Mouse (Mus musculus): ENCODE results near the gene Nkd1. TPM values are rescaled to one million over a fixed set of nuclear protein-coding genes. Genes with fewer than 3 reads are reported as not detected.

Nkd1 gene
- polyA plus RNA-seq, 1 experiment from 2014 or later = 12.7 TPM

- Histone ChIP-seq H3K36me3 (ENCODE audit: control insufficient read depth, insufficient read depth, low read length) (no peaks in the 10 kb centered on the region), H3K4me3 (ENCODE audit: low read depth, low read length) (no peak overlapping the region), H3K4me2 (no peak overlapping the region), H3K4me1 (replicated peaks; ENCODE audit: control insufficient read depth, insufficient read depth, low read length) (no peaks in the 10 kb centered on the region), H3K27me3 (replicated peaks; ENCODE audit: control insufficient read depth, insufficient read depth, low read length) (no peaks in the 10 kb centered on the region), H3K9ac (ENCODE audit: low read depth, low read length) (no peak overlapping the region), H3K9me3 (ENCODE audit: control insufficient read depth, low read length) (no peaks in the 10 kb centered on the region), H3K27ac (ENCODE audit: low read depth, low read length) (no peak overlapping the region)
- ATAC-seq (replicated peaks; ENCODE audit: low FRiP score) = no peak
- no peak for DNase-seq (ENCODE audit: low spot score)
- WGBS = 71% methylated on average over 8 of the region's 8 CpGs
Measured at GRCm38 (mm10) chr8:88609036-88609435, 87.9 kb downstream of the Nkd1 start.

DNA sequence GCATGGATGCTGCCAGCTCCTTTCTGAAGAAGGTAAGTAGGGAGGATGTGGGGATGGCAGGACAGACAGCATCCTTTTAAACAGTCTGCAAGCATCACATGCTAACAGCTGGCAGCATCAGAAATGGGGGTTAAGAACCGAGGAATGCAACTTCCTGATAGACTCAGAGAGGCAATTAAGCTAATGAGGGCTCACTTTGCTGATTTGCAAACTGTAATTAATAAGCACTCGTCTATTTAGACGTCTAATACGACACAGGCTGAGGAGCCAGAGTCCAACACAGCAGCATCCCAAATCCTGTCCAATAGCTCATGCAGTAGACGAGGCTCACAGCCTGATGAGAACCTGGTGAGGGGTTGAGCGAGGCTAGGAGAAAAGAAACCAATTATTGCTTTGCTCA, 89.1 kb downstream of the Nkd1 start:
- H3K27me3 ChIP-seq (replicated peaks; ENCODE audit: control insufficient read depth, insufficient read depth, low read length) = no peaks in the 10 kb centered on the region
- H3K4me1 ChIP-seq (replicated peaks; ENCODE audit: control insufficient read depth, insufficient read depth, low read length) = no peaks in the 10 kb centered on the region
- 73% methylated on average over 6 of the region's 6 CpGs for WGBS
- H3K27ac ChIP-seq (ENCODE audit: low read depth, low read length) = no peak overlapping the region
- H3K4me3 ChIP-seq (ENCODE audit: low read depth, low read length) = no peak overlapping the region
- no peak overlapping the region for H3K9ac ChIP-seq (ENCODE audit: low read depth, low read length)
- H3K4me2 ChIP-seq = no peak overlapping the region
- ATAC-seq (replicated peaks; ENCODE audit: low FRiP score) = no peak
- no peaks in the 10 kb centered on the region for H3K9me3 ChIP-seq (ENCODE audit: control insufficient read depth, low read length)
- no peak for DNase-seq (ENCODE audit: low spot score)
- no peaks in the 10 kb centered on the region for H3K36me3 ChIP-seq (ENCODE audit: control insufficient read depth, insufficient read depth, low read length)

GRCm38 (mm10) chr8:88614981-88615380, 93.8 kb downstream of the Nkd1 start:
- H3K9ac ChIP-seq (ENCODE audit: low read depth, low read length) = no peak overlapping the region
- DNase-seq (ENCODE audit: low spot score) (no peak), ATAC-seq (replicated peaks; ENCODE audit: low FRiP score) (no peak)
- no peak overlapping the region for H3K4me3 ChIP-seq (ENCODE audit: low read depth, low read length)
- H3K27me3 ChIP-seq (replicated peaks; ENCODE audit: control insufficient read depth, insufficient read depth, low read length) = no peaks in the 10 kb centered on the region
- H3K27ac ChIP-seq (ENCODE audit: low read depth, low read length) = no peak overlapping the region
- no peaks in the 10 kb centered on the region for H3K36me3 ChIP-seq (ENCODE audit: control insufficient read depth, insufficient read depth, low read length)
- no peak overlapping the region for H3K4me2 ChIP-seq
- no peaks in the 10 kb centered on the region for H3K9me3 ChIP-seq (ENCODE audit: control insufficient read depth, low read length)
- no peaks in the 10 kb centered on the region for H3K4me1 ChIP-seq (replicated peaks; ENCODE audit: control insufficient read depth, insufficient read depth, low read length)
- WGBS = 62% methylated on average over 5 of the region's 5 CpGs

DNA sequence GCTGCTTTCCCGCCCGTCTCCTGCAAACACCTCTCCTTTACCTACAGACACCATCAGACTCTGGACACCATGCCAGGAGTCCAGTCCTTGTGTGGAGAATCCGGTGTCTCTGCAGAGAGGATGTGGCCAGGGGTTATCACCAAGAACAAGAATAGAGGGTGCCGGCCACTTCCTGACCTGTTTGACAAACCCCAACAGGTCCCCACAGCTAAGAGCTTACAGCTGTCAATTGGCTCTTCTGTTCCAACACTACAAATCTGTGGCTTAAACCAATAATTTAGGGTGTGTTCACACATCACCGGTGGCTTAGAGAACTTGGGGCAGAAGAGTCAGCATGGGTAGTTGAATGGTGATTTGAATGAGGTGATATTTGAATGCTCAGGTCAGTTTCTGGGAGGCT, 97.5 kb downstream of the Nkd1 start:
- H3K4me2 ChIP-seq = no peak overlapping the region
- H3K36me3 ChIP-seq (ENCODE audit: control insufficient read depth, insufficient read depth, low read length) = no peaks in the 10 kb centered on the region
- 37% methylated on average over 5 of the region's 5 CpGs for WGBS
- no peaks in the 10 kb centered on the region for H3K27me3 ChIP-seq (replicated peaks; ENCODE audit: control insufficient read depth, insufficient read depth, low read length)
- no peak overlapping the region for H3K4me3 ChIP-seq (ENCODE audit: low read depth, low read length)
- H3K9me3 ChIP-seq (ENCODE audit: control insufficient read depth, low read length) = no peaks in the 10 kb centered on the region
- H3K9ac ChIP-seq (ENCODE audit: low read depth, low read length) = no peak overlapping the region
- no peaks in the 10 kb centered on the region for H3K4me1 ChIP-seq (replicated peaks; ENCODE audit: control insufficient read depth, insufficient read depth, low read length)
- H3K27ac ChIP-seq (ENCODE audit: low read depth, low read length) = no peak overlapping the region
- DNase-seq (ENCODE audit: low spot score) (no peak), ATAC-seq (replicated peaks; ENCODE audit: low FRiP score) (no peak)

DNA sequence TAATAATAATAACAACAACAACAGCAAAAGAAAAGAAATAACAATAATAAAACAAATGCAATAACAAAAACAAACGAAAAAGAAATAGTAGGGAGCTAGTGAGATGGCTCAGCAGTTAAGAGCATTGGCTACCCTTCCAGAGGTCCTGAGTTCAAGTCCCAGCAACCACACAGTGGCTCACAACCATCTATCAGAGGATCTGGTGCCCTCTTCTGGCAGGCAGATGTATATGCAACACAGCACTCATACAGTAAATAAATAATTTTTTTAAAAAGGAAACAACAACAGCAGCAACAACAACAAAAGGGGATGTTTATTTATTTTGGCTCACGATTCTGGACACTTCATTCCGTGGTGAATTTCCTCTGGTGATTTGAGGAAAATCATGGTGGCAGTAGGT, 98.4 kb downstream of the Nkd1 start:
- Histone ChIP-seq H3K36me3 (ENCODE audit: control insufficient read depth, insufficient read depth, low read length) (no peaks in the 10 kb centered on the region), H3K9ac (ENCODE audit: low read depth, low read length) (no peak overlapping the region)

GRCm38 (mm10) chr8:88620931-88621330, 99.8 kb downstream of the Nkd1 start:
- no peak overlapping the region for H3K4me3 ChIP-seq (ENCODE audit: low read depth, low read length)
- ATAC-seq (replicated peaks; ENCODE audit: low FRiP score) (no peak), DNase-seq (ENCODE audit: low spot score) (no peak)

More for the DNA sequence above, 98.4 kb downstream of the Nkd1 start:
- Histone ChIP-seq H3K9me3 (ENCODE audit: control insufficient read depth, low read length) (no peaks in the 10 kb centered on the region), H3K4me2 (no peak overlapping the region), H3K4me3 (ENCODE audit: low read depth, low read length) (no peak overlapping the region), H3K27me3 (replicated peaks; ENCODE audit: control insufficient read depth, insufficient read depth, low read length) (no peaks in the 10 kb centered on the region; the same call in 1 of the 2 replicates), H3K27ac (ENCODE audit: low read depth, low read length) (no peak overlapping the region), H3K4me1 (replicated peaks; ENCODE audit: control insufficient read depth, insufficient read depth, low read length) (no peaks in the 10 kb centered on the region)
- DNase-seq (ENCODE audit: low spot score) (no peak), ATAC-seq (replicated peaks; ENCODE audit: low FRiP score) (no peak)
- 54% methylated on average over 3 of the region's 3 CpGs for WGBS

GRCm38 (mm10) chr8:88621408-88621807, 100.3 kb downstream of the Nkd1 start:
- H3K4me3 ChIP-seq (ENCODE audit: low read depth, low read length) = no peak overlapping the region
- no peak overlapping the region for H3K4me2 ChIP-seq
- ATAC-seq (replicated peaks; ENCODE audit: low FRiP score) (0 out of 2 replicates have a peak, but pooled peaks have one; percentile 36), DNase-seq (ENCODE audit: low spot score) (peak; percentile 56)
- no peaks in the 10 kb centered on the region for H3K4me1 ChIP-seq (replicated peaks; ENCODE audit: control insufficient read depth, insufficient read depth, low read length)
- no peak overlapping the region for H3K27ac ChIP-seq (ENCODE audit: low read depth, low read length)
- no peak overlapping the region for H3K9ac ChIP-seq (ENCODE audit: low read depth, low read length)
- no peaks in the 10 kb centered on the region for H3K36me3 ChIP-seq (ENCODE audit: control insufficient read depth, insufficient read depth, low read length)
- peaks cover 12% of the 10 kb centered on the region for H3K27me3 ChIP-seq (replicated peaks; ENCODE audit: control insufficient read depth, insufficient read depth, low read length)
- no peaks in the 10 kb centered on the region for H3K9me3 ChIP-seq (ENCODE audit: control insufficient read depth, low read length)
- WGBS = 3% methylated on average over 8 of the region's 8 CpGs

More at GRCm38 (mm10) chr8:88620931-88621330, 99.8 kb downstream of the Nkd1 start:
- H3K4me1 ChIP-seq (replicated peaks; ENCODE audit: control insufficient read depth, insufficient read depth, low read length) = no peaks in the 10 kb centered on the region
- H3K36me3 ChIP-seq (ENCODE audit: control insufficient read depth, insufficient read depth, low read length) = no peaks in the 10 kb centered on the region
- no peak overlapping the region for H3K9ac ChIP-seq (ENCODE audit: low read depth, low read length)
- H3K4me2 ChIP-seq = no peak overlapping the region
- H3K27ac ChIP-seq (ENCODE audit: low read depth, low read length) = no peak overlapping the region
- H3K9me3 ChIP-seq (ENCODE audit: control insufficient read depth, low read length) = no peaks in the 10 kb centered on the region
- peaks cover 7% of the 10 kb centered on the region for H3K27me3 ChIP-seq (replicated peaks; ENCODE audit: control insufficient read depth, insufficient read depth, low read length)
- 67% methylated on average over 5 of the region's 5 CpGs for WGBS

DNA sequence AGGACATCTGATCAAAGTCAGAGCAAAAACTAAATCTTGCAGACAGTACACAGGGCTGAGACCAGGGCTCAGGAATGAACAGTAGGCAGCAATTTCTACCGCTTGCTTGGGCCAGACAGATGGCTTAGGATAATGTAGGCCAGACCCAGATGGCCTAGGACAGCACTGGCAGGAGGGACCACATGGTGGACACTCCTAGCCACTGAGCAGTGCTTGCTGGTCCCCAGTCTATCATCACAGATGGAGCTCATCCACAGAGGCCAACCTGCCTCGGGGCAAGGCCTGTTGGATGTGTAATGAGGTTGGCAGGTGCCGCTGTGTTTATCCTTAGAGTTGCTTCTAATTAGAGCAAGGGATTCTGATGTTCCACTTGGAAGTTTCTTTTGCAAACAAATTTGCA, 102.2 kb downstream of the Nkd1 start:
- no peaks in the 10 kb centered on the region for H3K36me3 ChIP-seq (ENCODE audit: control insufficient read depth, insufficient read depth, low read length)
- H3K27me3 ChIP-seq (replicated peaks; ENCODE audit: control insufficient read depth, insufficient read depth, low read length) = peaks cover 32% of the 10 kb centered on the region
- ATAC-seq (replicated peaks; ENCODE audit: low FRiP score) (no peak), DNase-seq (ENCODE audit: low spot score) (no peak)
- no peak overlapping the region for H3K4me3 ChIP-seq (ENCODE audit: low read depth, low read length)
- H3K4me2 ChIP-seq = no peak overlapping the region
- WGBS = 80% methylated on average over 3 of the region's 3 CpGs
- H3K27ac ChIP-seq (ENCODE audit: low read depth, low read length) = no peak overlapping the region
- no peaks in the 10 kb centered on the region for H3K9me3 ChIP-seq (ENCODE audit: control insufficient read depth, low read length)
- H3K4me1 ChIP-seq (replicated peaks; ENCODE audit: control insufficient read depth, insufficient read depth, low read length) = peaks cover 5% of the 10 kb centered on the region; the same call in 1 of the 2 replicates
- H3K9ac ChIP-seq (ENCODE audit: low read depth, low read length) = no peak overlapping the region

GRCm38 (mm10) chr8:88624276-88624675, 103.1 kb downstream of the Nkd1 start:
- Histone ChIP-seq H3K4me3 (ENCODE audit: low read depth, low read length) (no peak overlapping the region), H3K9me3 (ENCODE audit: control insufficient read depth, low read length) (no peaks in the 10 kb centered on the region), H3K27ac (ENCODE audit: low read depth, low read length) (no peak overlapping the region), H3K27me3 (replicated peaks; ENCODE audit: control insufficient read depth, insufficient read depth, low read length) (peaks cover 41% of the 10 kb centered on the region), H3K4me1 (replicated peaks; ENCODE audit: control insufficient read depth, insufficient read depth, low read length) (peaks cover 5% of the 10 kb centered on the region; the same call in 1 of the 2 replicates), H3K9ac (ENCODE audit: low read depth, low read length) (no peak overlapping the region), H3K36me3 (ENCODE audit: control insufficient read depth, insufficient read depth, low read length) (no peaks in the 10 kb centered on the region), H3K4me2 (no peak overlapping the region)
- 71% methylated on average over 3 of the region's 3 CpGs for WGBS
- ATAC-seq (replicated peaks; ENCODE audit: low FRiP score) (no peak), DNase-seq (ENCODE audit: low spot score) (no peak)

Data from liver, embryonic 11.5 days (tissue).